Mouse (Mus musculus) kidney, postnatal 14 days (tissue): ENCODE results near the gene Inpp5b.
"Not testable (repeated sequence)": the region's sequence is repeated elsewhere in the genome, so short reads cannot be mapped to it uniquely, and the experiment has no call there.

Experiments
- DNase-seq: peaks from one replicate; pipeline ENCODE4 v3.0.0; 2022; ENCODE audit warnings: mixed read lengths

Gene Inpp5b

GRCm38 (mm10) chr4:124741376-124742343, at the start of gene Inpp5b:
TSS of gene Inpp5b (plus strand) at chr4:124741850.
- DNase-seq: peak; percentile 90

GRCm38 (mm10) chr4:124692416-124692861, 49.2 kb upstream of the Inpp5b start:
- DNase-seq: no peak

GRCm38 (mm10) chr4:124693135-124693894, 48.3 kb upstream of the Inpp5b start, which contains the start of gene Utp11:
TSS of gene Utp11 (minus strand) at chr4:124693600.
- DNase-seq: peak; percentile 92

GRCm38 (mm10) chr4:124694572-124694971, 47.1 kb upstream of the Inpp5b start:
- DNase-seq: no peak

- no peak for DNase-seq
Measured at GRCm38 (mm10) chr4:124695786-124696516, 45.7 kb upstream of the Inpp5b start.

- DNase-seq: no peak
Measured at GRCm38 (mm10) chr4:124699791-124700190, 41.9 kb upstream of the Inpp5b start.

- peak; percentile 86 for DNase-seq
Measured at GRCm38 (mm10) chr4:124700248-124700971, 41.2 kb upstream of the Inpp5b start, which contains the start of gene Fhl3. TSS of gene Fhl3 (plus strand) at chr4:124700701.

- DNase-seq: no peak
Measured at GRCm38 (mm10) chr4:124701052-124701845, 40.4 kb upstream of the Inpp5b start.

- DNase-seq: no peak
Measured at GRCm38 (mm10) chr4:124701916-124702315, 39.7 kb upstream of the Inpp5b start.

GRCm38 (mm10) chr4:124703406-124703805, 38.2 kb upstream of the Inpp5b start:
- DNase-seq: no peak

GRCm38 (mm10) chr4:124703881-124704796, 37.5 kb upstream of the Inpp5b start:
- DNase-seq: no peak

GRCm38 (mm10) chr4:124704797-124705474, 36.7 kb upstream of the Inpp5b start:
- peak; percentile 83 for DNase-seq

- no peak for DNase-seq
Measured at GRCm38 (mm10) chr4:124705661-124706269, 35.9 kb upstream of the Inpp5b start.

- not testable (repeated sequence) for DNase-seq
Measured at GRCm38 (mm10) chr4:124707381-124708199, 34.1 kb upstream of the Inpp5b start.

GRCm38 (mm10) chr4:124708200-124708517, 33.5 kb upstream of the Inpp5b start:
- DNase-seq: not testable (repeated sequence)

- DNase-seq: peak; percentile 93
Measured at GRCm38 (mm10) chr4:124708518-124709477, 32.9 kb upstream of the Inpp5b start.

- DNase-seq: peak; percentile 39
Measured at GRCm38 (mm10) chr4:124709961-124710446, 31.6 kb upstream of the Inpp5b start.
